Mouse (Mus musculus): ENCODE data around the gene Tstd2.

GRCm38 (mm10) chr4:46076892-46077291 is 61.6 kb downstream of the Tstd2 start:
- TF ChIP-seq POLR2A (IDR thresholded peaks at IDR 0.05; ENCODE audit: borderline replicate concordance, extremely low read depth, low read depth, low read length) (no peak), CTCF (IDR thresholded peaks at IDR 0.05; ENCODE audit: insufficient read depth, low read length) (no peak)
